Mouse (Mus musculus) frontal cortex, postnatal 14 days (tissue): Measurements from ENCODE around the gene 1700001K19Rik.
"Not testable (repeated sequence)": the region's sequence is repeated elsewhere in the genome, so short reads cannot be mapped to it uniquely, and the experiment has no call there.

Experiments used
- DNase-seq, 2 experiments: peaks; one replicate each; pipeline ENCODE4 v3.0.0; 2022; ENCODE audit warnings: low spot score in 2 of 2

1700001K19Rik gene

GRCm38 (mm10) chr12:110682561-110683299 lies at the start of gene 1700001K19Rik:
1700001K19Rik (minus strand) TSS chr12:110682619.
- no peak for DNase-seq

- DNase-seq = no peak
Observed at GRCm38 (mm10) chr12:110726428-110726827, 44.0 kb upstream of the 1700001K19Rik start.

GRCm38 (mm10) chr12:110725489-110725888 lies 43.1 kb upstream of the 1700001K19Rik start:
- no peak for DNase-seq

- DNase-seq = no peak
Observed at GRCm38 (mm10) chr12:110725051-110725450, 42.6 kb upstream of the 1700001K19Rik start.

- DNase-seq = no peak
Observed at GRCm38 (mm10) chr12:110716004-110716403, 33.6 kb upstream of the 1700001K19Rik start.

- no peak for DNase-seq
Observed at GRCm38 (mm10) chr12:110714215-110714614, 31.8 kb upstream of the 1700001K19Rik start.

GRCm38 (mm10) chr12:110713784-110714183 lies 31.4 kb upstream of the 1700001K19Rik start:
- DNase-seq = no peak

GRCm38 (mm10) chr12:110711270-110711669 lies 28.9 kb upstream of the 1700001K19Rik start:
- DNase-seq = no peak

- DNase-seq = no peak
Observed at GRCm38 (mm10) chr12:110707451-110707850, 25.0 kb upstream of the 1700001K19Rik start.

GRCm38 (mm10) chr12:110706337-110707231 lies 24.2 kb upstream of the 1700001K19Rik start:
- DNase-seq = no peak

- DNase-seq = not testable (repeated sequence)
Observed at GRCm38 (mm10) chr12:110705419-110705818, 23.0 kb upstream of the 1700001K19Rik start.

- no peak for DNase-seq
Observed at GRCm38 (mm10) chr12:110703682-110704081, 21.3 kb upstream of the 1700001K19Rik start.

GRCm38 (mm10) chr12:110703008-110703471 lies 20.6 kb upstream of the 1700001K19Rik start:
- DNase-seq = peak; percentile 55 to 80

- DNase-seq = no peak
Observed at GRCm38 (mm10) chr12:110702556-110702955, 20.1 kb upstream of the 1700001K19Rik start, which contains the start of gene Hsp90aa1. Hsp90aa1 (minus strand) TSS chr12:110702728.

- DNase-seq = not testable (repeated sequence)
Observed at GRCm38 (mm10) chr12:110701363-110701762, 18.9 kb upstream of the 1700001K19Rik start.

- DNase-seq = no peak
Observed at GRCm38 (mm10) chr12:110700730-110701129, 18.3 kb upstream of the 1700001K19Rik start.

GRCm38 (mm10) chr12:110699171-110699547 lies 16.7 kb upstream of the 1700001K19Rik start:
- no peak for DNase-seq

- no peak for DNase-seq
Observed at GRCm38 (mm10) chr12:110698523-110699170, 16.2 kb upstream of the 1700001K19Rik start.

- no peak for DNase-seq
Observed at GRCm38 (mm10) chr12:110698080-110698479, 15.7 kb upstream of the 1700001K19Rik start.

GRCm38 (mm10) chr12:110697457-110697856 lies 15.0 kb upstream of the 1700001K19Rik start:
- no peak for DNase-seq

GRCm38 (mm10) chr12:110696975-110697400 lies 14.6 kb upstream of the 1700001K19Rik start:
- DNase-seq = no peak
